Mouse (Mus musculus) C2C12 (cell line): ENCODE measurements around the gene Ces2g. TPM values are rescaled to one million over a fixed set of nuclear protein-coding genes. Genes with fewer than 3 reads are reported as not detected.

ENCODE experiments used
- H3K27me3 ChIP-seq: one replicate; pipeline ENCODE4 v1.6.1; 2011; ENCODE audit not compliant: control insufficient read depth, insufficient read depth, insufficient read length
- H3K36me3 ChIP-seq: one replicate; pipeline ENCODE4 v1.6.1; 2011; ENCODE audit not compliant: control insufficient read depth, insufficient read depth
- H3K4me3 ChIP-seq: one replicate; pipeline ENCODE4 v1.5.1; 2011; ENCODE audit warnings: mild to moderate bottlenecking, control low read depth; ENCODE audit not compliant: poor library complexity, insufficient read depth, severe bottlenecking
- H3K79me2 ChIP-seq: one replicate; pipeline ENCODE4 v1.6.1; 2011; ENCODE audit not compliant: control insufficient read depth, insufficient read depth
- H3K79me3 ChIP-seq: one replicate; pipeline ENCODE4 v1.6.1; 2011; ENCODE audit warnings: low read depth, control low read depth
- H3ac ChIP-seq: one replicate; pipeline ENCODE3; 2011; ENCODE audit warnings: low read depth; ENCODE audit not compliant: control insufficient read depth, insufficient read length
- CEBPB ChIP-seq: IDR thresholded peaks from one replicate; pipeline ENCODE4 v1.6.1; 2011; ENCODE audit warnings: low read depth, mild to moderate bottlenecking, control low read depth, moderate library complexity
- CTCF ChIP-seq: IDR thresholded peaks from one replicate; pipeline ENCODE4 v1.5.1; 2011; ENCODE audit not compliant: control insufficient read depth, insufficient read depth, insufficient read length
- FOSL1 ChIP-seq: IDR thresholded peaks from one replicate; pipeline ENCODE4 v1.8.0; 2011; ENCODE audit warnings: mild to moderate bottlenecking, low read length; ENCODE audit not compliant: poor library complexity, insufficient read depth, severe bottlenecking
- MAX ChIP-seq: IDR thresholded peaks from one replicate; pipeline ENCODE4 v1.6.1; 2011; ENCODE audit warnings: mild to moderate bottlenecking, control low read depth
- MYOD1 ChIP-seq: IDR thresholded peaks from one replicate; pipeline ENCODE4 v1.6.1; 2011; ENCODE audit warnings: low read depth; ENCODE audit not compliant: control insufficient read depth, insufficient read length
- MYOG ChIP-seq: IDR thresholded peaks from one replicate; pipeline ENCODE4 v1.6.1; 2011; ENCODE audit not compliant: control insufficient read depth, insufficient read length; ENCODE audit errors: extremely low read depth
- USF1 ChIP-seq: IDR thresholded peaks from one replicate; pipeline ENCODE4 v1.6.1; 2011; ENCODE audit warnings: low read depth, mild to moderate bottlenecking, control low read depth, moderate library complexity
- long read RNA-seq, 2 experiments: library from polyadenylated mRNA; unstranded; transcript quantifications; one replicate each; pipeline ENCODE4 v2.0.0; 2019 to 2020
- polyA plus RNA-seq: library from polyadenylated mRNA; unstranded; fragments of >200 nt; fragmentation: generic; extraction: Trizol; gene quantifications from one replicate; pipeline ENCODE4 v1.2.1, GENCODE M21; 2012; ENCODE audit warnings: missing spikeins

Ces2g gene
- polyA plus RNA-seq, result 0.08 TPM
- long read RNA-seq, experiment 1, result 0 reads
- long read RNA-seq, experiment 2, result 0 reads

DNA sequence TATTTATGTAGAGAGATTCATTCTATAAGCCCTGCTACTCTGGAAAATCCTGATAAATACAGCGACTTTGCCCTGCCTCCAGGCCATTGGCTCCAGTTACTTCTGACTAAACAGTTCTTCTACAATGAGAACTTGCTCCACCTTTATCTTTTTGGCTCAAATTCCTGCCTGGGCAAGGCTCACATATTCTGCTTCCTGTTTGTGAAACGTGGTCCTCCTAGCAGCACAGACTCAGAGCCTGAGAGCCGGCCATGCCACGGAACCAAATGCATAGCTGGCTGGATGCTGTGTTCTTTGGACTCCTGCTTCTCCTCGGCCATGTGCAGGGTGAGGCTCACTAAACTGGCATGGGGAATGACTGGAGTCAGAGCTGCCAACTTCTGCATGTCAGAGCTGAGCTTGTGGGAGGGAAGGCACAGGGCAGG, at the start of gene Ces2g:
Gene Ces2g (plus strand): TSS at position 182 of the 425 bp plus-strand sequence.
- TF ChIP-seq USF1 (no peak), MAX (no peak), FOSL1 (no peak), MYOG (no peak), CTCF (no peak), MYOD1 (no peak), CEBPB (no peak)
- Histone ChIP-seq H3K79me2 (no peaks in the 10 kb centered on the region), H3K79me3 (no peaks in the 10 kb centered on the region), H3K27me3 (no peaks in the 10 kb centered on the region), H3ac (no peak within 1 kb of the TSS), H3K4me3 (no peak within 1 kb of the TSS), H3K36me3 (no peaks in the 10 kb centered on the region)

DNA sequence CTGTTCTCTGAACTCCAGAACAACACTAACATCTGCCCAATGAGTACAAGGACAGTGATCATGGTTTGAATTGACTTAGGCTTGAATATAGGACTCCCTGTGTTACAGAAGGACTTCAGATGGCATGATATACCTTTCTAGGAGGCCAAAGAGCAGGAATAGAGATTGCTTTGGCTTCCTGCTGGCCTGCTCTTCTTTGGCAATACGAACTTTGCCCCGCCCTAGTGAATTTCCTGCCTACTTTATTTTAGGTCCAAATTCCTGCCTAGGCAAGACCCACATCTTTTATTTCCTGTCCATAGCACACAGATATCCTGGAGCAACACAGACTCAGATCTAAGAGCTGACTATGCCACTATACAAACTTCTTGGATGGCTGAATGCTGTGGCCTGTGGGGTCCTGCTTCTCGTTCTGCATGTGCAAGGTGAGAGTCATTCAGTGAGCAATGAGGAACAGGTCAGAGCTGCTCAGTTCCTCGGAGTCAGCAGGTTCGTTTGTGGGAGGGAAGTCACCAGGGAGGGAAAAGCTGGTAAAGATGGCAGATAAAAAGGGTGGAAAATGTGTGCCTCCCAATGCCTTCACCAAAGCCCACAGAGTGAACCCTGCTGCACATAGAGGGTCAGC, 35.4 kb upstream of the Ces2g start, which contains the start of gene Ces2e:
Gene Ces2e (plus strand): TSS at position 289 of the 625 bp plus-strand sequence.
- Histone ChIP-seq H3K4me3 (no peak within 1 kb of the TSS), H3ac (no peak within 1 kb of the TSS), H3K79me3 (no peaks in the 10 kb centered on the region), H3K36me3 (no peaks in the 10 kb centered on the region), H3K79me2 (no peaks in the 10 kb centered on the region), H3K27me3 (no peaks in the 10 kb centered on the region)
- TF ChIP-seq FOSL1, result no peak
- TF ChIP-seq CTCF, result no peak
- no peak for TF ChIP-seq CEBPB
- no peak for TF ChIP-seq USF1
- no peak for TF ChIP-seq MYOG
- no peak for TF ChIP-seq MAX
- no peak for TF ChIP-seq MYOD1

DNA sequence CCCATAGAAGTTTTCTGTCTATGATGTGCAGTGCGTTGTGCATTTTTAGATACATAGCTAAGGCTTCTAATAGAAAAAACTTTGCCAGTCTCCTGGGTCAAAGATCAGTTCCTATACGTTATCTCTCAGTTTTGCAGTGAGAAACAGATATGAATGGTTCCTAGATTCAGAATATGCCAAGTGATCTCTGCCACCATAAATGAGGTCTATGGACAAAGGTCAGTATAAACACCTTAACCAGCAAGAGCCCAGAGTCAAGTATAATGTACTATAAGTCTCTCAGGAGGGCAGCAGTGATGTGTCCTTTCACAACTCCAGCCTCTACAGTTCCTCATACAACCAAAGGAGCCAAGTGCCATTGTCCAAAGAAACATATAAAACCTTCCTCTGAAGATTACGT, 34.2 kb upstream of the Ces2g start:
- Histone ChIP-seq H3K4me3 (no peak overlapping the region), H3K79me3 (no peaks in the 10 kb centered on the region), H3K79me2 (no peaks in the 10 kb centered on the region), H3K27me3 (no peaks in the 10 kb centered on the region), H3ac (no peak overlapping the region), H3K36me3 (no peaks in the 10 kb centered on the region)
- TF ChIP-seq MYOG, result no peak
- no peak for TF ChIP-seq MYOD1
- no peak for TF ChIP-seq FOSL1
- no peak for TF ChIP-seq MAX
- TF ChIP-seq CTCF, result no peak
- TF ChIP-seq USF1, result no peak
- TF ChIP-seq CEBPB, result no peak

DNA sequence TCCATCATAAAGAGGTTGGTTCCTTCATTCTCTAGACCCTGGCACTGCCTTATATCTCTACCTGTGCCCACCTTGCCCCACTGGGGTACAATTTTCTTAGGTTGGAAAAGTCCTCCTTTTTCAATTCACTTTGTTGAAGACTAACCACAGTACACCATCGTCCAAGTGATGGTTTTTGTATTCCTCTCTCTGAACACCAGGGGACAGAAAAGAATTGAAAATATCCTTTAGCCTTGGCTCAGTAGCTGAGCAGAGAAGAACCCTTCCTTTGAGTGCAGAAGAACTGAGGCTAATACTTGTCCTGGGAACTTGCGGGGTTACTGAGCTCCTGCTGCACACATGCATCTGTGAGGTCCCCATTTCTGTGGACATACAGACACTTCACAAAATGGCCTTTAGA, 16.9 kb upstream of the Ces2g start:
- no peaks in the 10 kb centered on the region for H3K79me2 ChIP-seq
- H3K4me3 ChIP-seq, result no peak overlapping the region
- H3K79me3 ChIP-seq, result no peaks in the 10 kb centered on the region
- H3ac ChIP-seq, result no peak overlapping the region
- no peak for TF ChIP-seq FOSL1
- TF ChIP-seq MAX, result no peak
- no peak for TF ChIP-seq MYOG
- no peak for TF ChIP-seq CEBPB
- TF ChIP-seq USF1, result no peak
- no peak for TF ChIP-seq MYOD1
- no peak for TF ChIP-seq CTCF
- H3K36me3 ChIP-seq, result no peaks in the 10 kb centered on the region
- no peaks in the 10 kb centered on the region for H3K27me3 ChIP-seq

DNA sequence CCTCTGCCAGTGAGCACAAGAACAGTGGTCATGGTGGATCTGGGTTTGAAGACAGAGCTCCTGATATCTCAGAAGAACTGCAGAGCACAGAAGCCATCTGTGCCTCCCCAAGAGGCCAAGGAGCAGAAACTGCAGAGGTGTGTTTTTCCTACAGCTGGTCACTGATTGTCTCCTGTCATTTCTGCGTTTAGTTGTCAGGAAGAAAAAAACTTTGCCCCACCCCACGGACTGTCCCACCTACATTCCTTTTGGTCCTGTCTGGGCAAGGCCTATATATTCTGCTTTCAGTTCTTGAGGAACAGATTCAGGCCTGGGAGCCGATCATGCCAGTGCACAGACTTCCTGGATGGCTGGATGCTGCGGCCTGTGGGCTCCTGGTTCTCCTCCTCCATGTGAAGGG, 14.5 kb upstream of the Ces2g start, which contains the start of gene Ces2f:
Gene Ces2f (plus strand): TSS at position 301 of the 400 bp plus-strand sequence.
- Histone ChIP-seq H3K4me3 (no peak within 1 kb of the TSS), H3ac (no peak within 1 kb of the TSS), H3K36me3 (no peaks in the 10 kb centered on the region), H3K27me3 (no peaks in the 10 kb centered on the region), H3K79me2 (no peaks in the 10 kb centered on the region), H3K79me3 (no peaks in the 10 kb centered on the region)
- no peak for TF ChIP-seq MYOG

DNA sequence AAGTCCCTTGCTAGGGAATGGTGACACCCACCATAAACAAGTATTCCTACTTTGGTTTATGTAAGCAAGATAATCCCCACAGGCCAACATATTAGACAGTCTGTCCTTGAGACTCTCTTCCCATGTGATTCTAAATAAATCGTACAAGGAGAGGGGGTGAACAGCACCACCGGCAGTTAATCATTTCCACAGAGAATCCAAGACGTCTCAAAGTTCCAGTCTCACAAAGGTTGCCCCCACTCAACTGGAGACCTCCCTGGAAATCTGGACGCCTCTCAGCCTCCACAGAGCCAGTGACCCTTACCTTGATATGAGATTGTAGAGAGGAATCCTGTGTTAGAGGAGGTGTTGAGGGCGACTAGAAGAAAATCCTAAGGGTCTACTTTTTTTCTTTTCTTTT, 12.5 kb upstream of the Ces2g start:
- Histone ChIP-seq H3K79me2 (no peaks in the 10 kb centered on the region), H3K79me3 (no peaks in the 10 kb centered on the region), H3K36me3 (no peaks in the 10 kb centered on the region), H3K27me3 (no peaks in the 10 kb centered on the region), H3K4me3 (no peak overlapping the region), H3ac (no peak overlapping the region)
- TF ChIP-seq USF1 (no peak), FOSL1 (no peak), MYOG (no peak), MYOD1 (no peak), CTCF (no peak), MAX (no peak), CEBPB (no peak)
